Mouse (Mus musculus) bone marrow macrophage, adult 2 months (primary cell): Measurements from ENCODE around the gene Ropn1l.

Source experiments
- CTCF ChIP-seq: IDR thresholded peaks from 2 replicates; pipeline ENCODE4 v1.5.1; 2012; ENCODE audit warnings: low read depth, mild to moderate bottlenecking, low read length, moderate library complexity
- POLR2A ChIP-seq: IDR thresholded peaks from 2 replicates; pipeline ENCODE4 v1.6.1; 2012; ENCODE audit warnings: mild to moderate bottlenecking, low read depth, low read length, borderline replicate concordance

GRCm38 (mm10) chr15:31392705-31393104, 60.8 kb downstream of the Ropn1l start:
- TF ChIP-seq POLR2A (no peak), CTCF (no peak)
